Mouse (Mus musculus): Measurements from ENCODE around the gene Med12l. TPM values are rescaled to one million over a fixed set of nuclear protein-coding genes. Genes with fewer than 3 reads are reported as not detected.

The Med12l gene
- polyA plus RNA-seq, 1 experiment from 2014 or later = 1.6 TPM

DNA sequence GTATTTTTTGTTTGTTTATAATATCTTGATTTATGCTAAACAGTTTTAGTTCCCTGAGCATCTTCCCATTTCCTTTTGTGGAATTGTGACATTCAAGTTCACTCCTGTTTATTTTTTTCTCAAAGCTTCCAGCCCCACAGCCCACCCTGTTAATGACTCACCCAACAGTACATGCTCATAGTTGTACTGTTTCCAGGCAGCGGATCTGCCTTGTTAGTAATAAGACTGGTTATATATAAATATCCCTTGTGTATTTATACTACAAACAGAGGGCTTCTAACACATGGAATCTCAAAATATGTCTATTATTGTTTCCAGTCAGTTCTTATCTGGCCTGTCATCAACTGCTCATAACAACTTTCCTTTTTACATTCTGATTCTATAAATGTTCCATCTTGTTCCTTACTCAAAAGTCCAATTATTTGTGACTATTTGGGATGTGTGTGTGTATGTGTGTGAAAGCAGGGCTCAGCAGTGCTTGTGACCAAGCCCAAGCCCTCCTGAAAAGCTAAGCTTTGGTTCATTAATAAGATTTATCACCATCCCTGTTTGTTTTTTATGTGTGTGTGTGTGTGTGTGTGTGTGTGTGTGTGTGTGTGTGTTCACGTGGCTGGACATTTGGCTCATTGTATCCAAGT, 161.9 kb downstream of the Med12l start:
- WGBS = 61% methylated on average over 2 of the region's 2 CpGs
- Histone ChIP-seq H3K36me3 (ENCODE audit: control insufficient read depth, insufficient read depth, low read length) (no peaks in the 10 kb centered on the region), H3K4me3 (ENCODE audit: low read depth, low read length) (no peak overlapping the region), H3K4me2 (ENCODE audit: low read depth, severe bottlenecking) (no peak overlapping the region), H3K9ac (ENCODE audit: low read length) (no peak overlapping the region), H3K27ac (replicated peaks; ENCODE audit: low read depth, low read length) (no peak overlapping the region), H3K9me3 (ENCODE audit: control insufficient read depth, low read length) (no peaks in the 10 kb centered on the region), H3K27me3 (ENCODE audit: control insufficient read depth, insufficient read depth, low read length) (no peaks in the 10 kb centered on the region), H3K4me1 (ENCODE audit: control insufficient read depth, insufficient read depth, low read length) (no peaks in the 10 kb centered on the region)
- DNase-seq (ENCODE audit: low spot score) (no peak), ATAC-seq (ENCODE audit: insufficient number of reproducible peaks, low FRiP score, low TSS enrichment, low read depth) (no peak)

DNA sequence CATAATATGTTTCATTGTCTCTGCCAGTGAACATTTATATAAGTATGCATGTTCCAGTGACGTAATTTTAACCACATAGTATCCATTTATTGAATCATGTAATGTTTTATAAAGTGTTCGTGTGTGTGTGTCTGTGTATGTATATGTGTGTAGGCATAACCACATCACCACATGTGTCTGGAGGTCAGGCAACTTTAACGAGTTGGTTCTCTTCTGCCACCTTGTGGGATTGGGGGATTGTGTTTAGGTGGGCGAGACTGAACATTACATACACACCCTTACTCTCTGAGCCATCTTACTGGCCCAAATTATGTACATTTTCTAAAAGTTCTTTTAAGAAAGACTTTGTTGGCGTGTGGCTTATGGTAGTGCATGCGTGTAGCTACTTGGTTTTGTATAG, 162.9 kb downstream of the Med12l start:
- DNase-seq (ENCODE audit: low spot score) (no peak), ATAC-seq (ENCODE audit: insufficient number of reproducible peaks, low FRiP score, low TSS enrichment, low read depth) (no peak)
- Histone ChIP-seq H3K4me3 (ENCODE audit: low read depth, low read length) (no peak overlapping the region), H3K4me1 (ENCODE audit: control insufficient read depth, insufficient read depth, low read length) (no peaks in the 10 kb centered on the region), H3K27me3 (ENCODE audit: control insufficient read depth, insufficient read depth, low read length) (no peaks in the 10 kb centered on the region), H3K36me3 (ENCODE audit: control insufficient read depth, insufficient read depth, low read length) (no peaks in the 10 kb centered on the region), H3K4me2 (ENCODE audit: low read depth, severe bottlenecking) (no peak overlapping the region), H3K27ac (replicated peaks; ENCODE audit: low read depth, low read length) (no peak overlapping the region), H3K9ac (ENCODE audit: low read length) (no peak overlapping the region), H3K9me3 (ENCODE audit: control insufficient read depth, low read length) (no peaks in the 10 kb centered on the region)
- 90% methylated on average over 6 of the region's 6 CpGs for whole genome bisulfite sequencing

DNA sequence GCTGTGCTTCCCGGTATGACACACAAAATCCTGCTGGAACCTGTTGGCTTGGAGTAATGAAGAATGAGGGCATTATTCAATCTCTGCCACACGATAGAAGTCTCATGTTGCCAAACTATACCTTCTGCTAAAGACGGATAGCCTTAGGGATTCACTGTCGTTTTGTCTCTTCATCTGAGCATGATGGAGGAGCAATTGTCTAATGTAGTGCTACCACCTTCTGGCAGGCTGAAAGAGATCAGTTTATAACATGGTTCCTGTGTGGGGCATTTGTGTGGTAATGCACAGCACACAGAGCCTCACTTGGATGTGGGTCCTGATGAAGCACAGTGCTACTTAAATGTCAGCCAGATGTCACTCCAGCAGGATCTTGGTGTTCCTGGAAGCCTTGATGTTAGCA, 163.6 kb downstream of the Med12l start:
- Histone ChIP-seq H3K4me3 (ENCODE audit: low read depth, low read length) (no peak overlapping the region), H3K27ac (replicated peaks; ENCODE audit: low read depth, low read length) (no peak overlapping the region), H3K4me2 (ENCODE audit: low read depth, severe bottlenecking) (no peak overlapping the region), H3K36me3 (ENCODE audit: control insufficient read depth, insufficient read depth, low read length) (no peaks in the 10 kb centered on the region), H3K27me3 (ENCODE audit: control insufficient read depth, insufficient read depth, low read length) (no peaks in the 10 kb centered on the region), H3K9me3 (ENCODE audit: control insufficient read depth, low read length) (no peaks in the 10 kb centered on the region), H3K4me1 (ENCODE audit: control insufficient read depth, insufficient read depth, low read length) (no peaks in the 10 kb centered on the region), H3K9ac (ENCODE audit: low read length) (no peak overlapping the region)
- 78% methylated on average over 4 of the region's 4 CpGs for WGBS
- DNase-seq (ENCODE audit: low spot score) (no peak), ATAC-seq (ENCODE audit: insufficient number of reproducible peaks, low FRiP score, low TSS enrichment, low read depth) (no peak)

DNA sequence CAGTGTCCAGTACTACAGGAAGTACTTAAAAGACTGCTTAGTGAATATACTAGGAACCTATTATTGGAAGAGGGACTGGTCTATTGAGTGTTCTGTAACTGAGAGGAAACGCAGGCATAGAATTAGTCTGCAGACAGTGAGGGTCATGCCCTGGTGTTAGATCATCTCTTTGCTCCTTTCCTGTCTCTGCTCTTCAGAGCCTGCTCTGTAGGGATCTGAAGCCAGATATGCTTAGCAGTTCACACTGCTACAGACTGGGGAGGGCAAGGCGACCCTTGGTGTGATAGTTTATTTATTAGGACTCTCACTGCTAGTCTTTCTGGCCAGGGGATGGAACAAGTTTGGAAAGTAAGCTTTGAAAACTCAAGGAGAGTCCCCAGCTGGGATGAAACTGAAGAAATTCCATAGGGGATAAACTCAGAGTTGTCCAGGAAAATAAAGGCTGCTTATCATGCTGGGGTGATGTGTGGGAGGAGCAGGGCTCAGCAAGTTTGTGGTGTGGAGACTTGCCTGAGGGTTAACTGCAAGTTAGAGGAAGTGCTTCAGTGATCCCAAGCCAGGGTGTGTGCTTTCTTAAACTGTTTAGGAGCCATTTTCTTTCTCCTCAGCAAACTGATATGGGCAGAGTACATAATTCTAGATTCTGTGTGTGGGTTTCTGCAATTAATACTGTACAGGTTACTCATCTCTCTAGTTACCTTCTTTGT, 164.4 kb downstream of the Med12l start:
- ATAC-seq (ENCODE audit: insufficient number of reproducible peaks, low FRiP score, low TSS enrichment, low read depth) = no peak
- H3K36me3 ChIP-seq (ENCODE audit: control insufficient read depth, insufficient read depth, low read length) = no peaks in the 10 kb centered on the region

DNA sequence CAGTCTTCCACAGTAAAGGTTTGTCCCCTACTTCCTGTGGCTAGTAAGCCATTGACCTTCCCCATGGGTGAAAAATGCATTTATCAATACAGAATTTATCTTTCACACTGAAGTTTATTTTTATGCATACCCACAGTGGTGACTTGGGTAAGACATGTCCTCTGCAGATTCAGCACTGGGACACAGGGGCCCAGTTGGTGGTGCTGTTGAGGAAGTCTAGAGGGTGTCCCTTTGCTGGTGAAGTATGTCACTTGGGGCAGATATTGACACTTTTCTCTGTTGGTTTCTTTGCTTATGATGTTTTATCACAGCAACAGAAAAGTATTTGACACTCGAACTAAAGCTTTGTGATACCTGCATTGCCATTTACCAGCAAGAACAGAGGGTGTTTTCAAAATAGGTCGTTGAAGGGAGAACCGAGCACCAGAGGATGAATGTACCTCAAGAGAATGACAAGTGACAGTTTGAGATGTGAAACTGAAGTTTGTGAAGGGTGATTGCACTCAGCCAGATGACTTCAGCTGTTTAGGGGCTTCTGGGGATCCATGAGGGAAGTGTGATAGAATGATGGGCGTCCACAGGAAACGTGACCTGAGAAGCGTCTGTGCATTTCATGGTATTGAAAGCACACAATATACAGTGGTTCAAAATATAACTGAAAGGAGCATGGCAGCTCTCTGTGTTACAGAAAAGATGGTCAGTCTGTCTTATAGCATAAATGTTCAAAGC, 169.0 kb downstream of the Med12l start:
- WGBS = 76% methylated on average over 6 of the region's 6 CpGs
- DNase-seq (ENCODE audit: low spot score) = no peak
- no peaks in the 10 kb centered on the region for H3K36me3 ChIP-seq (ENCODE audit: control insufficient read depth, insufficient read depth, low read length)

More for the DNA sequence above, 164.4 kb downstream of the Med12l start:
- Histone ChIP-seq H3K4me3 (ENCODE audit: low read depth, low read length) (no peak overlapping the region), H3K4me2 (ENCODE audit: low read depth, severe bottlenecking) (no peak overlapping the region), H3K27me3 (ENCODE audit: control insufficient read depth, insufficient read depth, low read length) (no peaks in the 10 kb centered on the region), H3K27ac (replicated peaks; ENCODE audit: low read depth, low read length) (no peak overlapping the region), H3K9me3 (ENCODE audit: control insufficient read depth, low read length) (no peaks in the 10 kb centered on the region), H3K9ac (ENCODE audit: low read length) (no peak overlapping the region), H3K4me1 (ENCODE audit: control insufficient read depth, insufficient read depth, low read length) (no peaks in the 10 kb centered on the region)
- 34% methylated on average over 2 of the region's 2 CpGs for WGBS
- DNase-seq (ENCODE audit: low spot score) = no peak

DNA sequence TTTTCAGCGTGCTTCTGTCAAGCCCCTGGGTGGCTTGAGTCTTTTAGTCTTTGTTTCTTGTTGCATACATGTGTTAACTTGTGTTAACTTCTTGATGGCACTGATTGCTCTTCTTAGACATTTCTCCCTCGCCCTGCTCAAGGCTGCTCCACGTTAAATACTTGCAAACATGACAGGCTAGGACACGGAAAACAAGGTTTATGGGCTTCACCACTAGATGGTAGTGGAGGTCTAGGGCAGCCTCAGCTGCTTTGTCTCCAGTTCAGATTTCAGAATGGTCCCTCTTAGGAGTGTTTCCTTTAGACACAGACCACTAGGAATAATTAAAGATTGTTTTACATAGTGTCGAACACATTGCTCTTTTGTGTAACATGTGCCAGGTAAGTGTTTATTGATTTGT, 169.6 kb downstream of the Med12l start:
- H3K27me3 ChIP-seq (ENCODE audit: control insufficient read depth, insufficient read depth, low read length) = no peaks in the 10 kb centered on the region
- ATAC-seq (ENCODE audit: insufficient number of reproducible peaks, low FRiP score, low TSS enrichment, low read depth) (peak; percentile 72; the same call in 1 of the 2 replicates), DNase-seq (ENCODE audit: low spot score) (peak; percentile 54)
- no peak overlapping the region for H3K4me3 ChIP-seq (ENCODE audit: low read depth, low read length)
- no peak overlapping the region for H3K9ac ChIP-seq (ENCODE audit: low read length)
- WGBS = 32% methylated on average over 5 of the region's 5 CpGs
- no peak overlapping the region for H3K27ac ChIP-seq (replicated peaks; ENCODE audit: low read depth, low read length)
- H3K4me1 ChIP-seq (ENCODE audit: control insufficient read depth, insufficient read depth, low read length) = no peaks in the 10 kb centered on the region
- H3K9me3 ChIP-seq (ENCODE audit: control insufficient read depth, low read length) = no peaks in the 10 kb centered on the region
- no peak overlapping the region for H3K4me2 ChIP-seq (ENCODE audit: low read depth, severe bottlenecking)
- no peaks in the 10 kb centered on the region for H3K36me3 ChIP-seq (ENCODE audit: control insufficient read depth, insufficient read depth, low read length)

More for the DNA sequence above, 169.0 kb downstream of the Med12l start:
- ATAC-seq (ENCODE audit: insufficient number of reproducible peaks, low FRiP score, low TSS enrichment, low read depth) = no peak
- Histone ChIP-seq H3K4me3 (ENCODE audit: low read depth, low read length) (no peak overlapping the region), H3K4me2 (ENCODE audit: low read depth, severe bottlenecking) (no peak overlapping the region), H3K9ac (ENCODE audit: low read length) (no peak overlapping the region), H3K27ac (replicated peaks; ENCODE audit: low read depth, low read length) (no peak overlapping the region), H3K9me3 (ENCODE audit: control insufficient read depth, low read length) (no peaks in the 10 kb centered on the region), H3K4me1 (ENCODE audit: control insufficient read depth, insufficient read depth, low read length) (no peaks in the 10 kb centered on the region), H3K27me3 (ENCODE audit: control insufficient read depth, insufficient read depth, low read length) (no peaks in the 10 kb centered on the region)

DNA sequence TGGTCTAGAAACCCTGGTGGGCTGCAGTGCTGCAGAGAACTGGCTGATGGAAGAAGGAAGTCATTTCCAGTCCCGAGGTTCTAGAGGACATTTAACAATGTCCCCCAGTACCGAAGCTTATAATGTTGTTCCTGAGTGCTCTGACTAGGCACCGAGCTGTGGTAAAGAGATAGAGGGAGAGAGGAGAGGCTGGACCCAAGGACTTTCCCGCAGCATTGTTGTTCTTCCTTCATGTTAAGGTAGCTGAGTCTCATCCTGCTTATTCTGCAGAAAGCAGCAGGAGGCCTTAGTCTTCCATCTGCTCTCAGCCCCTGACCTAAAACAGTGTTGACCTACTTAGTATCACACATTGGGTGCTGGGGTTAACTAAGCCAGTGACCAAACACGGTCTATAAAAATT, 171.2 kb downstream of the Med12l start:
- H3K9me3 ChIP-seq (ENCODE audit: control insufficient read depth, low read length) = no peaks in the 10 kb centered on the region
- no peak overlapping the region for H3K27ac ChIP-seq (replicated peaks; ENCODE audit: low read depth, low read length)
- ATAC-seq (ENCODE audit: insufficient number of reproducible peaks, low FRiP score, low TSS enrichment, low read depth) = no peak
- 81% methylated on average over 5 of the region's 5 CpGs for WGBS
- no peak overlapping the region for H3K4me3 ChIP-seq (ENCODE audit: low read depth, low read length)
- H3K9ac ChIP-seq (ENCODE audit: low read length) = no peak overlapping the region
- no peaks in the 10 kb centered on the region for H3K36me3 ChIP-seq (ENCODE audit: control insufficient read depth, insufficient read depth, low read length)
- no peak for DNase-seq (ENCODE audit: low spot score)
- no peak overlapping the region for H3K4me2 ChIP-seq (ENCODE audit: low read depth, severe bottlenecking)
- H3K4me1 ChIP-seq (ENCODE audit: control insufficient read depth, insufficient read depth, low read length) = no peaks in the 10 kb centered on the region
- H3K27me3 ChIP-seq (ENCODE audit: control insufficient read depth, insufficient read depth, low read length) = no peaks in the 10 kb centered on the region

DNA sequence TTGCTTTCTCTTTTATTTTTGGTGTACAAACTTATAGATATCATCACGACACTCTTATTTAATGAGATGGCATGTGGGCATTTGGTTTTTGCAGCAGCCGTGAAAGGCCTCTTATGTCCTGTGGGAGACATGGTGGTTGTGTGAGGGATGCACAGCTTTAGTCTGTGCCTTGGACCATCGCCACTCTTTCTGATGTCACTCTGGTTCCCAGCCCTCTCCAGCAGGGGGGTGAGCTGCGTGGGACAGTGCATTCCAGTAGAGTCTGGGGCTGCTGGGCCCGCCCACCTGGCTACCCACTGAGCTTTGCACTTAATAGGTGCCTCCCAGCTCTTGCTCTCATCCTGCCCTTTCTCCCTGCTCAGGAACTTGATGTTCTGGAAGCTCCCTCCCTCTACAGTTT, 175.5 kb downstream of the Med12l start:
- Histone ChIP-seq H3K27ac (replicated peaks; ENCODE audit: low read depth, low read length) (no peak overlapping the region), H3K4me2 (ENCODE audit: low read depth, severe bottlenecking) (no peak overlapping the region), H3K4me1 (ENCODE audit: control insufficient read depth, insufficient read depth, low read length) (no peaks in the 10 kb centered on the region), H3K9ac (ENCODE audit: low read length) (no peak overlapping the region), H3K36me3 (ENCODE audit: control insufficient read depth, insufficient read depth, low read length) (no peaks in the 10 kb centered on the region), H3K4me3 (ENCODE audit: low read depth, low read length) (no peak overlapping the region), H3K27me3 (ENCODE audit: control insufficient read depth, insufficient read depth, low read length) (no peaks in the 10 kb centered on the region), H3K9me3 (ENCODE audit: control insufficient read depth, low read length) (no peaks in the 10 kb centered on the region)
- WGBS = 68% methylated on average over 5 of the region's 5 CpGs
- no peak for ATAC-seq (ENCODE audit: insufficient number of reproducible peaks, low FRiP score, low TSS enrichment, low read depth)
- no peak for DNase-seq (ENCODE audit: low spot score)

All from limb, embryonic 11.5 days (tissue).